Mouse (Mus musculus): Measurements from ENCODE around the gene Bcar3. TPM values are rescaled to one million over a fixed set of nuclear protein-coding genes. Genes with fewer than 3 reads are reported as not detected.

The Bcar3 gene
- polyA plus RNA-seq, 1 experiment from 2014 or later, result 16.2 TPM

DNA sequence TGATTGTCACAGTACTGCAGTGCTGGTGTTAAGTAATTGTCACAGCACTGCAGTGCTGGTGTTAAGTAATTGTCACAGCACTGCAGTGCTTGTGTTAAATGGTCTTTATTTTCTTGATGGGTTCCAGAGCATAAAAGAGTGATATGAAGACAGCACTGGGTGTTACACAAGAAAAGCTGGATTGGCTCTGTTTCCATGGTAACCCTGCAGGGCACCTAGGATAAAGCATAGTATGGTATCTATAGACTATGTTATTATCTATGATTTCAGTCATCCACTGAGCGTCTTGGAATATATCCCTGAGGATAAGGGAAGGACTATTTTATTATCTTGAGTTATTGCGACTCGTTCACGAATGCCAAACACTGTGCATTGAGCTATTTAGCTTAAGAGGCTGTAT is 162.9 kb downstream of the Bcar3 start:
- ATAC-seq (ENCODE audit: borderline replicate concordance, extremely low read depth, low FRiP score, low TSS enrichment), result no peak
- Histone ChIP-seq H3K27ac (no peak overlapping the region), H3K36me3 (no peaks in the 10 kb centered on the region), H3K27me3 (no peaks in the 10 kb centered on the region), H3K9ac (no peak overlapping the region), H3K4me3 (no peak overlapping the region), H3K4me2 (no peak overlapping the region), H3K4me1 (peaks cover 30% of the 10 kb centered on the region), H3K9me3 (no peaks in the 10 kb centered on the region)
- 47% methylated on average over 4 of the region's 4 CpGs for WGBS

DNA sequence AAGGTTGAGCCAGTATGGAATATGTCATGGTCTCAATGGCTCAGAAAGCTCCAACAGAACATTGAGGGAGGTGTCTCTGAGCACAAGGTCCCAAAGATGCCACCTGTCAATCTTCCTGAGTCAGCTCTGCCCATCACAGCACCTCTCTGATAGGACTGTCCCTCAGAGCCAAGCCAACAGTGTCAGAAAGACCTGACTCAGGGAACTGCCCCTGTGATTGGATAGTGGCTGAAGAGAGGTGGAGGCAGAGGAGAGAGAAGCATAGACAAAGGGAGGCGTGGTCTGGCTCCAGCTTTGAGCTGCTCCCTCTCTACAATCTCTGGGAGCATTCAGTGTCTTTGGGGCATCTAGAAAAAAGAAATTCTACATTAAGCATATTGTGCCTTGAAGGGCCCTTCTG is 163.8 kb downstream of the Bcar3 start:
- Histone ChIP-seq H3K36me3 (no peaks in the 10 kb centered on the region), H3K4me2 (no peak overlapping the region), H3K27ac (peak overlapping the region; percentile 69; the same call in 1 of the 2 replicates), H3K4me3 (no peak overlapping the region), H3K9ac (no peak overlapping the region), H3K27me3 (no peaks in the 10 kb centered on the region), H3K4me1 (peaks cover 39% of the 10 kb centered on the region), H3K9me3 (no peaks in the 10 kb centered on the region)
- ATAC-seq (ENCODE audit: borderline replicate concordance, extremely low read depth, low FRiP score, low TSS enrichment), result no peak
- WGBS, result 77% methylated on average over 1 of the region's 1 CpGs

- H3K9me3 ChIP-seq, result no peaks in the 10 kb centered on the region
- H3K9ac ChIP-seq, result no peak overlapping the region
- H3K27me3 ChIP-seq, result no peaks in the 10 kb centered on the region
- H3K4me2 ChIP-seq, result peak overlapping the region; percentile 14; the same call in 1 of the 2 replicates
- no peak overlapping the region for H3K4me3 ChIP-seq
- peak overlapping the region; percentile 69 for H3K27ac ChIP-seq
- WGBS, result 36% methylated on average over 8 of the region's 8 CpGs
- peaks cover 45% of the 10 kb centered on the region for H3K4me1 ChIP-seq
- H3K36me3 ChIP-seq, result no peaks in the 10 kb centered on the region
- ATAC-seq (ENCODE audit: borderline replicate concordance, extremely low read depth, low FRiP score, low TSS enrichment), result peak; percentile 70; the same call in 1 of the 2 replicates
These were observed 164.8 kb downstream of the Bcar3 start for GRCm38 (mm10) chr3:122458743-122459142.

DNA sequence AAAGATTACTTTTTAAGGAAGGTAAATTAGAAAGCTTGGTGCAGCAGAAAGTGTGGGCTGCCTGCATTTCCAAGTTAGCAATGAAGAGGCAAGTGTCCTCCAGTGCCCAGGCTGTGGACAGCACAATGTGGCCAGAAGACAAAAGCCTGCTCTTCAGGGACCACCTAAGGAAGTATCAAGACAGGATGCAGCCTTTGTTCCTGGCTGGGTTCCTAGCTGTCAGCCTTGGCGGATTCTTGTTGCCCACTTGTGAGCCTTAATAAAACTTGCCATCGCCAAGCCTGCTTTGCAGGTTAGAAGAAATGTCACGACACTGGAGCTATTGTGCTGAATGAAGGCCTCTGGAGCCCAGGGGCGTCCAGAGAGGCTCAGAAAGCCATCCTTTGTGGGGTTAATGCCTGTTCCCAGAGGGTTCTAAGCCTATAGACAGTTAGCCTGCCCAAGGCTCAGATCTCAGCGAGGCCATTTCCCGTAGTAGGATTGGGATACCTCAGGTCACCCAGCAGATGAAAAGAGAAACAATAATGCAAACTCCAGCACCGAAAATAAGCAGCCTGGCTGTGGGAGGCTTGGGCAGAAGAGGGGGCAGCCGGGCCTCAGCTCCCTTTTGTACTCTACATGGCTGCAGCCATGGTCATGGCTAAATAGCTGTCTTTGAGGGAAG is 167.0 kb downstream of the Bcar3 start:
- H3K27ac ChIP-seq, result peak overlapping the region; percentile 71
- no peak overlapping the region for H3K4me2 ChIP-seq
- H3K27me3 ChIP-seq, result no peaks in the 10 kb centered on the region
- H3K9me3 ChIP-seq, result no peaks in the 10 kb centered on the region
- no peak overlapping the region for H3K9ac ChIP-seq
- no peaks in the 10 kb centered on the region for H3K36me3 ChIP-seq
- WGBS, result 47% methylated on average over 8 of the region's 8 CpGs
- H3K4me3 ChIP-seq, result no peak overlapping the region
- peaks cover 45% of the 10 kb centered on the region for H3K4me1 ChIP-seq
- ATAC-seq (ENCODE audit: borderline replicate concordance, extremely low read depth, low FRiP score, low TSS enrichment), result no peak

DNA sequence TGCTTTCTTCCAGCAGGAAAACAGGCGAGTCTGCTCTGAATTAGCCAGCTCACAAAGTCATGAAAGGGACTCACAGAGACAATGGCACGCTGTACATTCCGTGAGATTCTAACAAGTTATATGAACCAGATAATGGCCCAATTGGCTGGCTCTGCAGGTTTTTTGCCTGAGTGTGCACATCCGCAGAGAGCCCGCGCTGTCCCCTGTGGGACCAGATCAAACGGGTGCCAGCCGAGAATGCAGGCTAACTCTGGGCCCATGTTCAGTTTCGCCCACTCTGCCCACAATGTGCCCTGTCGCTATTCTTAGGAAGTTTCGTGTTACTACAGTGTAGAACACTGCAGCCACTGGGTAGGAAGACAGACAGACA is 167.6 kb downstream of the Bcar3 start:
- H3K27ac ChIP-seq, result peak overlapping the region; percentile 71
- no peaks in the 10 kb centered on the region for H3K27me3 ChIP-seq
- H3K9me3 ChIP-seq, result no peaks in the 10 kb centered on the region
- 73% methylated on average over 11 of the region's 11 CpGs for WGBS
- no peaks in the 10 kb centered on the region for H3K36me3 ChIP-seq
- H3K9ac ChIP-seq, result no peak overlapping the region
- H3K4me3 ChIP-seq, result no peak overlapping the region
- no peak overlapping the region for H3K4me2 ChIP-seq
- H3K4me1 ChIP-seq, result peaks cover 49% of the 10 kb centered on the region
- ATAC-seq (ENCODE audit: borderline replicate concordance, extremely low read depth, low FRiP score, low TSS enrichment), result no peak

DNA sequence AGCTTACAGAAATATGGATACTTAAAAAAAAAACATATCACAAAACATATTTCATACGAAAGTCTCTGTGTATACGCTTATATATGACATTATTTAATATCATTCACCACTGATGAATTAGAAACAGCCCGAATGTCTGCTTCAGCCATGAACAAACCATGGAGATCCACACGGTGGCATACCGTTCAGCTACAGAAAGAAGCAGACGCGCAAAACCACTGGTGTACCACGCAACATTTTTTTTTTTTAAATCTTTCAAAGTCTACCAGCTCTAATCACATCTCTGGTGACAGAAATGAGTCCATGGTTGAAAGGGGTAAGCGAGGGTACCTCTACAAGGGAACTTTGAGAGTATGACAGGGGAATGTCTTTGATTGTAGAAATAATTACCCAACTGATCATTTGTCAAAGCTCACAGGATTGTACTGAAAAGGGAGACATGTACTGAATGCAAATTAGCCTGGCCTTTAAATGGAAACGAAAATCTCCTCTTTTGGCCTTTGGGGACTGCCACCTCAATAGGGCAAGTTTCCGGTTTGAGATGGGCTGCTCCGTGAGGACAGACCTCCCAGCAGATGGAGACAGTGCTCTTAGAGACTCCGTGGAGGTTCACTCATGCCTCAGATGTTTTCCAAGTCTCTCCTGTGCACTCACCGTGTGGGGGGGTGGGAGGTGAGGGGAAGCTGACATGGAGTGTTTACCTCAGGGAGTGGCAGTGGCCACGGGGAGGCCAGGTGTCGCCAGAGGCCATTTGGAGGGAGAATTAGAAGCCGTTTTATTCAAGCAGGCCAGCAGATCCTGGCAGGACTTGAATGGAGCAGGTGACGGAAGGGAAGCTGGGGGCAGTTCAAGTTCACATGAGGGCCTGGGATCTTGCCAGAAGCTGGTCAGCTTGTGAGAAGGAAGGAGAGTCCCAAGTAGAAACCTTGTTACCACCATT is 168.3 kb downstream of the Bcar3 start:
- Histone ChIP-seq H3K4me2 (no peak overlapping the region), H3K4me3 (no peak overlapping the region), H3K9ac (no peak overlapping the region), H3K36me3 (no peaks in the 10 kb centered on the region), H3K9me3 (no peaks in the 10 kb centered on the region), H3K27me3 (no peaks in the 10 kb centered on the region), H3K27ac (peak overlapping the region; percentile 60), H3K4me1 (peaks cover 53% of the 10 kb centered on the region)
- 51% methylated on average over 18 of the region's 18 CpGs for WGBS
- no peak for ATAC-seq (ENCODE audit: borderline replicate concordance, extremely low read depth, low FRiP score, low TSS enrichment)

- no peaks in the 10 kb centered on the region for H3K36me3 ChIP-seq
- no peak overlapping the region for H3K4me3 ChIP-seq
- peak overlapping the region; percentile 60 for H3K27ac ChIP-seq
- ATAC-seq (ENCODE audit: borderline replicate concordance, extremely low read depth, low FRiP score, low TSS enrichment), result no peak
- no peaks in the 10 kb centered on the region for H3K27me3 ChIP-seq
- no peak overlapping the region for H3K9ac ChIP-seq
- WGBS, result 84% methylated on average over 9 of the region's 9 CpGs
- H3K9me3 ChIP-seq, result no peaks in the 10 kb centered on the region
- H3K4me1 ChIP-seq, result peaks cover 54% of the 10 kb centered on the region
- no peak overlapping the region for H3K4me2 ChIP-seq
These were observed 169.2 kb downstream of the Bcar3 start for GRCm38 (mm10) chr3:122463166-122463565.

GRCm38 (mm10) chr3:122466100-122466730 is 172.3 kb downstream of the Bcar3 start:
- Histone ChIP-seq H3K9me3 (no peaks in the 10 kb centered on the region), H3K27ac (peak overlapping the region; percentile 8; the same call in 1 of the 2 replicates), H3K9ac (no peak overlapping the region), H3K27me3 (no peaks in the 10 kb centered on the region), H3K4me1 (peaks cover 53% of the 10 kb centered on the region), H3K36me3 (no peaks in the 10 kb centered on the region), H3K4me2 (no peak overlapping the region), H3K4me3 (no peak overlapping the region)
- WGBS, result 36% methylated on average over 9 of the region's 9 CpGs
- ATAC-seq (ENCODE audit: borderline replicate concordance, extremely low read depth, low FRiP score, low TSS enrichment), result peak; percentile 40; the same call in 1 of the 2 replicates

- no peak overlapping the region for H3K27ac ChIP-seq
- no peak overlapping the region for H3K4me3 ChIP-seq
- H3K36me3 ChIP-seq, result no peaks in the 10 kb centered on the region
- no peaks in the 10 kb centered on the region for H3K27me3 ChIP-seq
- peaks cover 38% of the 10 kb centered on the region for H3K4me1 ChIP-seq
- 52% methylated on average over 2 of the region's 2 CpGs for WGBS
- H3K9me3 ChIP-seq, result no peaks in the 10 kb centered on the region
- no peak overlapping the region for H3K4me2 ChIP-seq
- no peak for ATAC-seq (ENCODE audit: borderline replicate concordance, extremely low read depth, low FRiP score, low TSS enrichment)
- H3K9ac ChIP-seq, result no peak overlapping the region
These were observed 174.0 kb downstream of the Bcar3 start for GRCm38 (mm10) chr3:122467977-122468376.

- Histone ChIP-seq H3K4me2 (no peak overlapping the region), H3K9ac (no peak overlapping the region), H3K9me3 (no peaks in the 10 kb centered on the region), H3K4me1 (peaks cover 53% of the 10 kb centered on the region), H3K4me3 (no peak overlapping the region), H3K27me3 (no peaks in the 10 kb centered on the region), H3K27ac (no peak overlapping the region), H3K36me3 (no peaks in the 10 kb centered on the region)
- WGBS, result 64% methylated on average over 14 of the region's 14 CpGs
- no peak for ATAC-seq (ENCODE audit: borderline replicate concordance, extremely low read depth, low FRiP score, low TSS enrichment)
These were observed 176.5 kb downstream of the Bcar3 start for GRCm38 (mm10) chr3:122470326-122471016.

GRCm38 (mm10) chr3:122471017-122471721 is 177.2 kb downstream of the Bcar3 start:
- Histone ChIP-seq H3K27me3 (no peaks in the 10 kb centered on the region), H3K9ac (no peak overlapping the region), H3K4me2 (no peak overlapping the region), H3K4me1 (peaks cover 59% of the 10 kb centered on the region), H3K27ac (0 out of 2 replicates have a peak overlapping the region, but pooled peaks have one; percentile 12), H3K36me3 (no peaks in the 10 kb centered on the region), H3K9me3 (no peaks in the 10 kb centered on the region), H3K4me3 (no peak overlapping the region)
- ATAC-seq (ENCODE audit: borderline replicate concordance, extremely low read depth, low FRiP score, low TSS enrichment), result no peak
- 62% methylated on average over 12 of the region's 12 CpGs for WGBS

Data from lung, embryonic 15.5 days (tissue).